Comparison of ENCODE assay signal across 12 mouse cellular contexts in the genomic region with DNA sequence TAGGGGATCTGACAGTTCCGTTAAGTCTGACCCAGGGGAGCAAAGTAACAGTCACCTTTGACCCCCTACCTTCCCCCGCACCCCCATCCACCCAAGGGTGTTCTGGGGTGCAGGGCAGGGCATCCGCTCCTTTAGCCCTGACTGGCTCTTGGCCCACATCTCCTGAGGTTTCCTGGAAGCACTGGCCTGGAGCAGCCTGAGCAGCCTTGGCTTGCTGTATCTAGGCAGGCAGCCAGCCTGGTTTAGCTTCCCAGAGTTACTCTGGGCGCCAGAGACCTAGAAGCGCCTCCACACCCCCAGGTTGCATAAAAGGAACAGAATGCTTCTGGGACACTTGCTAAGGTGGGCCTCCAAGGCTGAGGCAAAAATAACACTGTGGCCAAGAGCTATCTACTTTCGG. TPM values are rescaled to one million over a fixed set of nuclear protein-coding genes. Genes with fewer than 3 reads are reported as not detected.
DNase-seq lines count a peak whose midpoint lies in the region; ATAC-seq and TF ChIP-seq lines count a peak whose summit lies in the region.
"Had no signal": no experiment of that assay in that cellular context is flagged by ENCODE, and none has a peak within 500 bp of the region (broad histone marks: within the 10 kb centered on the region; RNA-seq: fewer than 3 reads in every experiment).

No protein-coding gene starts in this region.

- H3K36me3 ChIP-seq in midbrain, embryonic 16.5 days (ENCODE audit: control insufficient read depth, insufficient read depth, low read length), result no peaks in the 10 kb centered on the region
- H3K36me3 ChIP-seq in liver, postnatal 0 days (replicated peaks; ENCODE audit: insufficient read depth, low read length), result no peaks in the 10 kb centered on the region
- H3K36me3 ChIP-seq: heart, embryonic 13.5 days had no signal

- TF ChIP-seq CTCF in liver, postnatal 0 days (IDR thresholded peaks at IDR 0.05; ENCODE audit: low read depth), result no peak
- no peak for TF ChIP-seq CTCF in lung, adult 2 months (IDR thresholded peaks at IDR 0.05; ENCODE audit: insufficient read depth, low read length)

- no peak for TF ChIP-seq EP300 in liver, postnatal 0 days (IDR thresholded peaks at IDR 0.05; ENCODE audit: low read depth)

- H3K4me2 ChIP-seq in midbrain, embryonic 16.5 days (ENCODE audit: low read length), result no peak overlapping the region
- H3K4me2 ChIP-seq in liver, postnatal 0 days (ENCODE audit: low read depth, low read length), result no peak overlapping the region
- H3K4me2 ChIP-seq: heart, embryonic 13.5 days had no signal

- H3K27me3 ChIP-seq in midbrain, embryonic 16.5 days (ENCODE audit: control insufficient read depth, insufficient read depth, low read depth, low read length), result no peaks in the 10 kb centered on the region
- no peaks in the 10 kb centered on the region for H3K27me3 ChIP-seq in liver, postnatal 0 days (ENCODE audit: insufficient read depth, low read length)
- H3K27me3 ChIP-seq: heart, embryonic 13.5 days had no signal

- no peak overlapping the region for H3K27ac ChIP-seq in midbrain, embryonic 16.5 days (ENCODE audit: low read length)
- H3K27ac ChIP-seq in liver, postnatal 0 days (ENCODE audit: low read depth), result no peak overlapping the region
- H3K27ac ChIP-seq: heart, embryonic 13.5 days had no signal

- intact Hi-C loops in gastrocnemius, postnatal 36 days (cut with DNase I), result no loop called here
- intact Hi-C loops in left cerebral cortex, postnatal 14 days (cut with DNase I), result no loop called here

- 0 out of 2 replicates have a peak, but pooled peaks cover 2% of the 10 kb centered on the region for H3K9me3 ChIP-seq in midbrain, embryonic 16.5 days (replicated peaks; ENCODE audit: control insufficient read depth, low read length, poor library complexity, severe bottlenecking)
- H3K9me3 ChIP-seq in liver, postnatal 0 days (ENCODE audit: low read length), result no peaks in the 10 kb centered on the region

- peak; percentile 91 for DNase-seq in adipocyte (ENCODE audit: low spot score)
- DNase-seq in adrenal gland, postnatal 25 days, result peak; percentile 44
- peak; percentile 44 to 63 for DNase-seq in gastrocnemius, postnatal 36 days
- peak; percentile 23 to 40 for DNase-seq in left cerebral cortex, postnatal 14 days (ENCODE audit: low spot score in 2 of 2)
- no peak for DNase-seq in liver, postnatal 0 days
- DNase-seq in lung, adult 18-20 months, result no peak
- no peak for DNase-seq in lung, adult 2 months

- no peak for ATAC-seq in midbrain, embryonic 16.5 days
- ATAC-seq in liver, postnatal 0 days, result no peak

- no peak for TF ChIP-seq POLR2A in lung, adult 2 months (IDR thresholded peaks at IDR 0.05; ENCODE audit: borderline replicate concordance, extremely low read depth, low read depth, low read length)

- H3K4me1 ChIP-seq in midbrain, embryonic 16.5 days (ENCODE audit: control insufficient read depth, insufficient read depth, low read length), result no peaks in the 10 kb centered on the region; the same call in 1 of the 2 replicates
- H3K4me1 ChIP-seq in liver, postnatal 0 days (ENCODE audit: insufficient read depth), result no peaks in the 10 kb centered on the region
- H3K4me1 ChIP-seq in lung, adult 2 months (ENCODE audit: control insufficient read depth, insufficient read depth, low read length), result no peaks in the 10 kb centered on the region

- no peak overlapping the region for H3K4me3 ChIP-seq in midbrain, embryonic 16.5 days (ENCODE audit: low read depth, low read length)
- no peak overlapping the region for H3K4me3 ChIP-seq in liver, postnatal 0 days (ENCODE audit: low read depth, low read length)
- no peak overlapping the region for H3K4me3 ChIP-seq in lung, adult 2 months (replicated peaks; ENCODE audit: extremely low read depth, low read depth, low read length)
- H3K4me3 ChIP-seq: heart, embryonic 13.5 days had no signal

- 84% methylated on average over 6 of the region's 6 CpGs for WGBS in midbrain, embryonic 16.5 days
- 83% methylated on average over 6 of the region's 6 CpGs for WGBS in liver, postnatal 0 days (ENCODE audit: insufficient replicate concordance)
- WGBS in lung, adult 2 months, result 70% methylated on average over 6 of the region's 6 CpGs

- H3K9ac ChIP-seq in midbrain, embryonic 16.5 days (ENCODE audit: low read depth, low read length), result no peak overlapping the region
- H3K9ac ChIP-seq in liver, postnatal 0 days (replicated peaks), result no peak overlapping the region
- H3K9ac ChIP-seq: heart, embryonic 13.5 days had no signal

RNA-seq across cellular contexts. Expression of gene Samd7, which starts 4.8 kb away (rescaled TPM):
- total RNA-seq in adrenal gland, postnatal 25 days (2021), result not detected in 2 replicates
- not detected for total RNA-seq in gastrocnemius, postnatal 36 days (2021)
- under 1 TPM in 1 of 2 experiments, not detected in 1; 0.11 TPM for total RNA-seq in left cerebral cortex, postnatal 14 days (2021)
- polyA plus RNA-seq in midbrain, embryonic 16.5 days (2015; fragmentation: Nextera tagmentation; extraction: Ambion mirVana), result 0.05 and 0.12 TPM in 2 replicates
- 0.04 TPM in 2 replicates for polyA plus RNA-seq in liver, postnatal 0 days (2015; fragmentation: Nextera tagmentation; extraction: Ambion mirVana)
- polyA plus RNA-seq in lung, adult 2 months (2012; rRNA removed), result not detected in 2 replicates
- total RNA-seq: layer of hippocampus, postnatal 25 days; neutrophil, adult 5-6 weeks had no signal
- polyA plus RNA-seq: heart, embryonic 13.5 days; lung, embryonic 16.5 days had no signal

RNA-seq across cellular contexts. Expression of gene Lrrc31, which starts 41.7 kb away (rescaled TPM):
- not detected in 2 replicates for total RNA-seq in adrenal gland, postnatal 25 days (2021)
- not detected for total RNA-seq in gastrocnemius, postnatal 36 days (2021)
- not detected for total RNA-seq in left cerebral cortex, postnatal 14 days (2021)
- polyA plus RNA-seq in midbrain, embryonic 16.5 days (2015; fragmentation: Nextera tagmentation; extraction: Ambion mirVana), result 0.10 TPM in 1 of 2 replicates, not detected in the other
- polyA plus RNA-seq in liver, postnatal 0 days (2015; fragmentation: Nextera tagmentation; extraction: Ambion mirVana), result 0.06 TPM in 1 of 2 replicates, not detected in the other
- 0.35 and 0.78 TPM in 2 replicates for polyA plus RNA-seq in lung, adult 2 months (2012; rRNA removed)
- total RNA-seq: layer of hippocampus, postnatal 25 days; neutrophil, adult 5-6 weeks had no signal
- polyA plus RNA-seq: heart, embryonic 13.5 days had no signal

RNA-seq across cellular contexts. Expression of gene Sec62, which starts 51.4 kb away (rescaled TPM):
- 103 and 131 TPM in 2 replicates for total RNA-seq in adrenal gland, postnatal 25 days (2021)
- total RNA-seq in gastrocnemius, postnatal 36 days (2021), result 10 to 100 TPM; 24.9 to 35.3 TPM
- 100 to 1,000 TPM; 101 to 111 TPM for total RNA-seq in left cerebral cortex, postnatal 14 days (2021)
- 82.8 and 83.6 TPM in 2 replicates for polyA plus RNA-seq in midbrain, embryonic 16.5 days (2015; fragmentation: Nextera tagmentation; extraction: Ambion mirVana)
- 90.8 and 102 TPM in 2 replicates for polyA plus RNA-seq in liver, postnatal 0 days (2015; fragmentation: Nextera tagmentation; extraction: Ambion mirVana)
- 15.3 and 22.9 TPM in 2 replicates for polyA plus RNA-seq in lung, adult 2 months (2012; rRNA removed)

Comparison
In these comparisons a context has a peak if more than half of its experiments do, and no peak if none do; other contexts are left out.
1. DNase-seq: peak in adipocyte (single experiment), adrenal gland, postnatal 25 days (single experiment), gastrocnemius, postnatal 36 days (2 of 2) and left cerebral cortex, postnatal 14 days (2 of 2); none in liver, postnatal 0 days (single experiment), lung, adult 18-20 months (0 of 2) and lung, adult 2 months (single experiment).